Mouse (Mus musculus): ENCODE data around the gene Gp9.
"Not testable (repeated sequence)": the region's sequence is repeated elsewhere in the genome, so short reads cannot be mapped to it uniquely, and the experiment has no call there.

The Gp9 gene

GRCm38 (mm10) chr6:87748531-87748930 lies 29.3 kb upstream of the Gp9 start:
- in situ Hi-C loops (cut with MboI; ENCODE audit: low sequenced_read_pairs): no loop called here

DNA sequence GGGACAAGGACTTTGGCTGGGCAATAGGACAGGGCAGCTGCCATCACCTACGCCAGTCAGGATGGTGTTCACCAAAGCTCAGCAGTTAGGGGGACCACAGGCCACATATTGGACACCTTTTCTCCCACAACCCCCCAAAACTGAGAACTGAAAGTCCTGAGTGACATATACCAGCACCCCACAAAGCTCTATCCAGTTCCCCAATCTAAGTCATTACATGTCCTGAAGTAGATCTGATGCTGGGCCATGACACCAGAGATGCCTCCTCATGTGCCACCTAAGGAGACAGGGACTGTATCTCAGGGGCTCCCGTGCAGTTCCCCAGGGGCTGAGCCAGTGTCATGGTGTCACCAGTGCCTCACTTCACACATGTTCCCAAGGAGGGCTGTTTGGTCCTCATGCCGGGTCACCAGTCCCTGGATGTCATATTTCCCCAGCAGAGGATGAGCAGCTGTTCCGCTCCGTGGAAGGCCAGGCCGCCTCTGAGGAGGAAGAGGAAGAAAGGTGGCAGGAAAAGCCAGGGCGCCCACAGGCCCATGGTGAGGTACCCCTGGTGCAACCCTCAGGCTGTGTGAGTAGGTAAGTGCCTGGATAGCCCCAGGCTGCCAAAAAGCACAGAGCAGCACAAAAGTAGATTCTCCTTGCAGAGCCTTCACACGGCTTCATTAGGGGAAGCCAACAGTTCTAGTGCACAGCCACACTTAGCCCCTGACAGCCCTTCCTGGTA lies 27.5 kb upstream of the Gp9 start:
- in situ Hi-C loops (cut with MboI; ENCODE audit: low sequenced_read_pairs): no loop called here

DNA sequence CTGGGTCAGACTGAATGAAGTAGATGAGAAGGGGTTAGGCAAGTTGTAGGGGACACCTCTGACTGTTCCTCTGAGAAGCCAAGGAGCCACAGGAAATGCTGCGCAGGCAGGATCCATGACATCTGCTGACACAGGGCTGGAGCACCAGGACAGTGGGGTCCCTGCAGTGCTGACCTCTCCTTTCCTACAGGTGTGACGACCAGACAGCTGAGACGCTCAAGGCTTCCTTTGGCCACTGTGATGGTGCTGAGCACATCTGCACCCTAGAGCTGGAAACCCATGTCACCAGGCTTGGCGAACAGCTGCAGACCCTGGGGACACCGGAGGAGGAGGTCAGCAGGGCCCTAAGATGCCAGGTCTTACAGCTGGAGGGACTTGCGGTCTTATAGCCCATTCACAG lies 26.3 kb upstream of the Gp9 start:
- in situ Hi-C loops (cut with MboI; ENCODE audit: low sequenced_read_pairs): no loop called here

GRCm38 (mm10) chr6:87755196-87755595 lies 22.7 kb upstream of the Gp9 start:
- in situ Hi-C loops (cut with MboI; ENCODE audit: low sequenced_read_pairs): no loop called here

GRCm38 (mm10) chr6:87756896-87757295 lies 21.0 kb upstream of the Gp9 start:
- in situ Hi-C loops (cut with MboI; ENCODE audit: low sequenced_read_pairs): no loop called here

- in situ Hi-C loops (cut with MboI; ENCODE audit: low sequenced_read_pairs): no loop called here
Measured at GRCm38 (mm10) chr6:87759404-87759803, 18.5 kb upstream of the Gp9 start.

- in situ Hi-C loops (cut with MboI; ENCODE audit: low sequenced_read_pairs): no loop called here
Measured at GRCm38 (mm10) chr6:87759850-87760249, 18.0 kb upstream of the Gp9 start.

GRCm38 (mm10) chr6:87762161-87762560 lies 15.7 kb upstream of the Gp9 start:
- in situ Hi-C loops (cut with MboI; ENCODE audit: low sequenced_read_pairs): no loop called here

GRCm38 (mm10) chr6:87763376-87764280 lies 14.2 kb upstream of the Gp9 start:
- in situ Hi-C loops (cut with MboI; ENCODE audit: low sequenced_read_pairs): no loop called here

GRCm38 (mm10) chr6:87764296-87764695 lies 13.6 kb upstream of the Gp9 start:
- in situ Hi-C loops (cut with MboI; ENCODE audit: low sequenced_read_pairs): not testable (repeated sequence)

GRCm38 (mm10) chr6:87770626-87771025 lies 7.2 kb upstream of the Gp9 start:
- in situ Hi-C loops (cut with MboI; ENCODE audit: low sequenced_read_pairs): no loop called here

GRCm38 (mm10) chr6:87774466-87774865 lies 3.4 kb upstream of the Gp9 start:
- in situ Hi-C loops (cut with MboI; ENCODE audit: low sequenced_read_pairs): no loop called here

- in situ Hi-C loops (cut with MboI; ENCODE audit: low sequenced_read_pairs): no loop called here
Measured at GRCm38 (mm10) chr6:87774909-87775308, 3.0 kb upstream of the Gp9 start.

- in situ Hi-C loops (cut with MboI; ENCODE audit: low sequenced_read_pairs): no loop called here
Measured at GRCm38 (mm10) chr6:87775588-87776245, 2.2 kb upstream of the Gp9 start.

GRCm38 (mm10) chr6:87776663-87777062 lies 1.2 kb upstream of the Gp9 start:
- in situ Hi-C loops (cut with MboI; ENCODE audit: low sequenced_read_pairs): no loop called here

- in situ Hi-C loops (cut with MboI; ENCODE audit: low sequenced_read_pairs): no loop called here
Measured at GRCm38 (mm10) chr6:87778294-87779173, 662 bp downstream of the Gp9 start.

GRCm38 (mm10) chr6:87779174-87780165 lies 1.6 kb downstream of the Gp9 start:
- in situ Hi-C loops (cut with MboI; ENCODE audit: low sequenced_read_pairs): no loop called here

GRCm38 (mm10) chr6:87780546-87781301 lies 2.9 kb downstream of the Gp9 start:
- in situ Hi-C loops (cut with MboI; ENCODE audit: low sequenced_read_pairs): no loop called here

GRCm38 (mm10) chr6:87784033-87784432 lies 6.2 kb downstream of the Gp9 start:
- in situ Hi-C loops (cut with MboI; ENCODE audit: low sequenced_read_pairs): no loop called here

Measured in CH12F3 (cell line).